Mouse (Mus musculus) left cerebral cortex, postnatal 36 days (tissue): ENCODE data around the gene Dnajc19. TPM values are rescaled to one million over a fixed set of nuclear protein-coding genes. Genes with fewer than 3 reads are reported as not detected.
"Not testable (repeated sequence)": the region's sequence is repeated elsewhere in the genome, so short reads cannot be mapped to it uniquely, and the experiment has no call there.

Experiments
- DNase-seq, 2 experiments: peaks; one replicate each; pipeline ENCODE4 v3.0.0; 2021 to 2022; ENCODE audit warnings: low spot score in 2 of 2, mixed read lengths in 1 of 2
- intact Hi-C: fragments of 180-260 bp; cut with DNase I; formaldehyde crosslinking; loops from one replicate; pipeline ENCODE4 v1.15.1; 2025
- total RNA-seq, 2 experiments: library from RNA; stranded (reverse); gene quantifications; 2 replicates each; pipeline ENCODE4 v1.2.3; 2021

Dnajc19 gene
- 10 to 100 TPM; 50.1 to 52.5 TPM for total RNA-seq

- peak; percentile 96 to 97 for DNase-seq
- intact Hi-C loops, result loop anchor here (2.0 to 10.0 kb wide), 3 partner anchors 118 to 1404 kb away; no protein-coding TSS in a partner anchor
Observed at GRCm38 (mm10) chr3:34080900-34081662, at the start of gene Dnajc19. Dnajc19 (minus strand) TSS chr3:34081321.

- no peak for DNase-seq
- intact Hi-C loops, result no loop called here
Observed at GRCm38 (mm10) chr3:34129957-34130356, 48.8 kb upstream of the Dnajc19 start.

GRCm38 (mm10) chr3:34121311-34121710, 40.2 kb upstream of the Dnajc19 start:
- intact Hi-C loops, result no loop called here
- DNase-seq, result no peak

- no peak for DNase-seq
- intact Hi-C loops, result no loop called here
Observed at GRCm38 (mm10) chr3:34120791-34121190, 39.7 kb upstream of the Dnajc19 start.

GRCm38 (mm10) chr3:34119869-34120268, 38.7 kb upstream of the Dnajc19 start:
- no peak for DNase-seq
- intact Hi-C loops, result no loop called here

GRCm38 (mm10) chr3:34115806-34116205, 34.7 kb upstream of the Dnajc19 start:
- no peak for DNase-seq

GRCm38 (mm10) chr3:34111941-34112685, 31.0 kb upstream of the Dnajc19 start:
- intact Hi-C loops, result no loop called here
- DNase-seq, result no peak

More at GRCm38 (mm10) chr3:34115806-34116205, 34.7 kb upstream of the Dnajc19 start:
- intact Hi-C loops, result no loop called here

GRCm38 (mm10) chr3:34107631-34108030, 26.5 kb upstream of the Dnajc19 start:
- intact Hi-C loops, result loop anchor here (5.0 to 10.0 kb wide), 2 partner anchors 90 to 547 kb away; partner anchors contain the start of gene Sox2
- DNase-seq, result peak in 1 of 2 experiments; percentile 6

- no peak for DNase-seq
- intact Hi-C loops, result loop anchor here (5.0 to 10.0 kb wide), 2 partner anchors 91 to 548 kb away; partner anchors contain the start of gene Sox2
Observed at GRCm38 (mm10) chr3:34106421-34106820, 25.3 kb upstream of the Dnajc19 start.

GRCm38 (mm10) chr3:34103902-34104672, 23.0 kb upstream of the Dnajc19 start:
- no peak for DNase-seq
- intact Hi-C loops, result loop anchor here (10.0 kb wide), 1 partner anchor 551 kb away; the partner anchor contains the start of gene Sox2

GRCm38 (mm10) chr3:34102891-34103290, 21.8 kb upstream of the Dnajc19 start:
- intact Hi-C loops, result loop anchor here (10.0 kb wide), 1 partner anchor 552 kb away; the partner anchor contains the start of gene Sox2
- DNase-seq, result no peak

- intact Hi-C loops, result loop anchor here (10.0 kb wide), 2 partner anchors 129 to 1401 kb away; no protein-coding TSS in a partner anchor
- DNase-seq, result no peak
Observed at GRCm38 (mm10) chr3:34083655-34084054, 2.5 kb upstream of the Dnajc19 start.

GRCm38 (mm10) chr3:34081929-34082328, 808 bp upstream of the Dnajc19 start:
- intact Hi-C loops, result loop anchor here (2.0 to 10.0 kb wide), 3 partner anchors 117 to 1403 kb away; no protein-coding TSS in a partner anchor
- no peak for DNase-seq

GRCm38 (mm10) chr3:34076058-34076759, 4.9 kb downstream of the Dnajc19 start:
- DNase-seq, result no peak
- intact Hi-C loops, result no loop called here

- intact Hi-C loops, result no loop called here
Observed at GRCm38 (mm10) chr3:34072726-34073125, 8.4 kb downstream of the Dnajc19 start.

GRCm38 (mm10) chr3:34068943-34069342, 12.2 kb downstream of the Dnajc19 start:
- DNase-seq, intact Hi-C loops: not testable (repeated sequence)

More at GRCm38 (mm10) chr3:34072726-34073125, 8.4 kb downstream of the Dnajc19 start:
- no peak for DNase-seq

GRCm38 (mm10) chr3:34062352-34062751, 18.8 kb downstream of the Dnajc19 start:
- no peak for DNase-seq
- intact Hi-C loops, result no loop called here

- intact Hi-C loops, result no loop called here
- DNase-seq, result no peak
Observed at GRCm38 (mm10) chr3:34041990-34042389, 39.1 kb downstream of the Dnajc19 start.

GRCm38 (mm10) chr3:34035706-34036105, 45.4 kb downstream of the Dnajc19 start:
- intact Hi-C loops, result no loop called here
- DNase-seq, result no peak
